Mouse (Mus musculus) heart, postnatal 0 days (tissue): ENCODE measurements around the gene Rdh13.

Experiments
- CTCF ChIP-seq: IDR thresholded peaks from 2 replicates; pipeline ENCODE4 v1.5.1; 2016; ENCODE audit warnings: antibody characterized with exemption, control low read depth, low read depth
- EP300 ChIP-seq: IDR thresholded peaks from 2 replicates; pipeline ENCODE4 v1.6.1; 2016; ENCODE audit warnings: antibody characterized with exemption, low read depth

DNA sequence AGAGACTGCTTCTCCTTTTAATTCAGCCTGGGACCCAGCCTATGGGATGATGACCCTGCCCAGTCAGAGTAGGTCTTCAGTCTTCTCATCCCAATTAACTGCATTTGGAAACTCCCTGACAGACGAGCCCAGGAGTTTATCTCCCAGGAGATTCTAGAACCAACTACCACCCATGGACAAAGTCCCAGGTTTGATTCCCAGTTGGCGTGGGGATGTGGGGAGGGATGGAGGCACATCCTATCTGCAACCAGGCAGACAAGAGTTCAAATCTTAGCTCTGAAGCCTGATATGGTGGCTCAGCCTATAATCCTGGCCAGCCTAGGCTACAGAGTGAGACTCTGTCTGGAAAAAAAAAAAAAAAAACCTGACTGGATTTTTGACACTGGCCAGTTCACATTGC, 7.7 kb downstream of the Rdh13 start:
- TF ChIP-seq CTCF (no peak), EP300 (no peak)
